ENCODE assay signal across 8 mouse cellular contexts in genomic region chr2:131820088-131820675, GRCm38 (mm10). TPM values are rescaled to one million over a fixed set of nuclear protein-coding genes. Genes with fewer than 3 reads are reported as not detected.
DNase-seq lines count a peak whose midpoint lies in the region; ATAC-seq and TF ChIP-seq lines count a peak whose summit lies in the region.

No protein-coding gene starts in this region.

- 12% methylated on average over 14 of the region's 14 CpGs for WGBS in bone marrow, adult 2 months
- WGBS in embryonic facial prominence, embryonic 15.5 days: 21% methylated on average over 14 of the region's 14 CpGs
- WGBS in heart, embryonic 12.5 days: 19% methylated on average over 14 of the region's 14 CpGs
- 19% methylated on average over 14 of the region's 14 CpGs for WGBS in kidney, embryonic 16.5 days
- WGBS in liver, adult 2 months: 20% methylated on average over 14 of the region's 14 CpGs

- 0 out of 2 replicates have a peak, but pooled peaks cover 2% of the 10 kb centered on the region for H3K27me3 ChIP-seq in embryonic facial prominence, embryonic 15.5 days
- H3K27me3 ChIP-seq in heart, embryonic 12.5 days (replicated peaks): peaks cover 5% of the 10 kb centered on the region
- no peaks in the 10 kb centered on the region; the same call in 1 of the 2 replicates for H3K27me3 ChIP-seq in kidney, embryonic 16.5 days (ENCODE audit: insufficient read depth, low read length)
- no peaks in the 10 kb centered on the region for H3K27me3 ChIP-seq in liver, adult 2 months (ENCODE audit: control insufficient read depth, insufficient read depth, low read length)
- H3K27me3 ChIP-seq in myocyte (ENCODE audit: control insufficient read depth, insufficient read depth, insufficient read length): no peaks in the 10 kb centered on the region
- H3K27me3 ChIP-seq in splenic B cell, adult 2 months (ENCODE audit: control insufficient read depth, insufficient read depth, low read length, poor library complexity, severe bottlenecking): no peaks in the 10 kb centered on the region; the same call in 1 of the 2 replicates

- no peak overlapping the region for H3K27ac ChIP-seq in bone marrow, adult 2 months (ENCODE audit: control insufficient read depth, insufficient read depth, low read depth, low read length, poor library complexity)
- no peak overlapping the region for H3K27ac ChIP-seq in embryonic facial prominence, embryonic 15.5 days (replicated peaks)
- no peak overlapping the region for H3K27ac ChIP-seq in heart, embryonic 12.5 days (ENCODE audit: poor library complexity, severe bottlenecking)
- no peak overlapping the region for H3K27ac ChIP-seq in kidney, embryonic 16.5 days (ENCODE audit: low read length)
- H3K27ac ChIP-seq in liver, adult 2 months (replicated peaks; ENCODE audit: insufficient read depth, low read depth, low read length): no peak overlapping the region

- peak; percentile 36 for TF ChIP-seq CTCF in bone marrow, adult 2 months (IDR thresholded peaks at IDR 0.05; ENCODE audit: control insufficient read depth, insufficient read depth, low read length)
- peak; percentile 56 for TF ChIP-seq CTCF in liver, adult 2 months (IDR thresholded peaks at IDR 0.05; ENCODE audit: low read depth, low read length)

- no peak overlapping the region for H3K9ac ChIP-seq in embryonic facial prominence, embryonic 15.5 days
- 0 out of 2 replicates have a peak overlapping the region, but pooled peaks have one; percentile 13 for H3K9ac ChIP-seq in heart, embryonic 12.5 days
- no peak overlapping the region for H3K9ac ChIP-seq in kidney, embryonic 16.5 days (replicated peaks; ENCODE audit: low read length)
- no peak overlapping the region for H3K9ac ChIP-seq in liver, adult 2 months (ENCODE audit: low read depth, low read length)

- TF ChIP-seq POLR2A in bone marrow, adult 2 months (IDR thresholded peaks at IDR 0.05; ENCODE audit: borderline replicate concordance, control insufficient read depth, low read depth, low read length): no peak
- no peak for TF ChIP-seq POLR2A in liver, adult 2 months (IDR thresholded peaks at IDR 0.05; ENCODE audit: extremely low read depth, insufficient read depth, low read length)
- TF ChIP-seq POLR2A in myocyte (IDR thresholded peaks at IDR 0.05; ENCODE audit: insufficient read length, low read depth): no peak

- peak; percentile 88 for DNase-seq in 416B (ENCODE audit: low read depth)
- peak; percentile 61 for DNase-seq in liver, adult 2 months (ENCODE audit: extremely low read depth, low read depth, low spot score)
- peak; percentile 87 for DNase-seq in splenic B cell, adult 2 months (ENCODE audit: low read depth, low spot score)

- no peaks in the 10 kb centered on the region for H3K36me3 ChIP-seq in embryonic facial prominence, embryonic 15.5 days
- H3K36me3 ChIP-seq in heart, embryonic 12.5 days: no peaks in the 10 kb centered on the region
- H3K36me3 ChIP-seq in kidney, embryonic 16.5 days (ENCODE audit: insufficient read depth, low read length): no peaks in the 10 kb centered on the region
- no peaks in the 10 kb centered on the region for H3K36me3 ChIP-seq in liver, adult 2 months (ENCODE audit: control insufficient read depth, insufficient read depth, low read length)
- no peaks in the 10 kb centered on the region for H3K36me3 ChIP-seq in myocyte (ENCODE audit: control insufficient read depth, insufficient read depth)
- H3K36me3 ChIP-seq in splenic B cell, adult 2 months (ENCODE audit: control insufficient read depth, insufficient read depth, low read length, poor library complexity, severe bottlenecking): no peaks in the 10 kb centered on the region

- no peaks in the 10 kb centered on the region for H3K9me3 ChIP-seq in embryonic facial prominence, embryonic 15.5 days (replicated peaks)
- H3K9me3 ChIP-seq in heart, embryonic 12.5 days (replicated peaks): no peaks in the 10 kb centered on the region
- H3K9me3 ChIP-seq in kidney, embryonic 16.5 days (ENCODE audit: low read length): no peaks in the 10 kb centered on the region

- ATAC-seq in embryonic facial prominence, embryonic 15.5 days (ENCODE audit: insufficient number of reproducible peaks, low FRiP score, low TSS enrichment, low read depth): no peak
- no peak for ATAC-seq in heart, embryonic 12.5 days (ENCODE audit: insufficient number of reproducible peaks, low FRiP score)
- ATAC-seq in kidney, embryonic 16.5 days (ENCODE audit: low FRiP score, low TSS enrichment): peak; percentile 54; the same call in 1 of the 2 replicates

- H3K4me3 ChIP-seq in bone marrow, adult 2 months (replicated peaks; ENCODE audit: control insufficient read depth, low read depth, low read length): no peak overlapping the region
- 0 out of 2 replicates have a peak overlapping the region, but pooled peaks have one; percentile 18 for H3K4me3 ChIP-seq in embryonic facial prominence, embryonic 15.5 days (replicated peaks)
- peak overlapping the region; percentile 27; the same call in 1 of the 2 replicates for H3K4me3 ChIP-seq in heart, embryonic 12.5 days
- H3K4me3 ChIP-seq in kidney, embryonic 16.5 days (ENCODE audit: low read length): peak overlapping the region; percentile 24
- no peak overlapping the region for H3K4me3 ChIP-seq in liver, adult 2 months (ENCODE audit: insufficient read depth, low read depth, low read length)
- no peak overlapping the region for H3K4me3 ChIP-seq in myocyte

- no peaks in the 10 kb centered on the region for H3K79me2 ChIP-seq in liver, adult 2 months (ENCODE audit: control insufficient read depth, insufficient read depth, low read length)
- H3K79me2 ChIP-seq in myocyte (ENCODE audit: control insufficient read depth, insufficient read depth): no peaks in the 10 kb centered on the region

- H3K4me1 ChIP-seq in bone marrow, adult 2 months (ENCODE audit: control insufficient read depth, insufficient read depth, low read length): peaks cover 1% of the 10 kb centered on the region; the same call in 1 of the 2 replicates
- H3K4me1 ChIP-seq in embryonic facial prominence, embryonic 15.5 days: peaks cover 5% of the 10 kb centered on the region; the same call in 1 of the 2 replicates
- H3K4me1 ChIP-seq in heart, embryonic 12.5 days (replicated peaks): peaks cover 6% of the 10 kb centered on the region
- H3K4me1 ChIP-seq in kidney, embryonic 16.5 days (ENCODE audit: insufficient read depth, low read length): 0 out of 2 replicates have a peak, but pooled peaks cover 4% of the 10 kb centered on the region
- no peaks in the 10 kb centered on the region for H3K4me1 ChIP-seq in liver, adult 2 months (ENCODE audit: control insufficient read depth, insufficient read depth, low read length)

- peak overlapping the region; percentile 35 for H3K4me2 ChIP-seq in embryonic facial prominence, embryonic 15.5 days (replicated peaks)
- peak overlapping the region; percentile 61 for H3K4me2 ChIP-seq in heart, embryonic 12.5 days
- peak overlapping the region; percentile 48 for H3K4me2 ChIP-seq in kidney, embryonic 16.5 days (replicated peaks; ENCODE audit: low read depth, low read length)
- H3K4me2 ChIP-seq in myocyte (ENCODE audit: low read depth): peak overlapping the region; percentile 44

- H3ac ChIP-seq in myocyte (ENCODE audit: control insufficient read depth, insufficient read length): no peak overlapping the region

TF ChIP-seq in myocyte, 11 proteins besides CTCF, POLR2A, EP300 and RAD21:
- TF ChIP-seq TCF3 (IDR thresholded peaks at IDR 0.05; ENCODE audit: insufficient read length, low read depth) (no peak), MYOG (IDR thresholded peaks at IDR 0.05; ENCODE audit: control insufficient read depth in 1 of 3, insufficient read depth in 1 of 3, insufficient read length in 2 of 3, low read depth in 2 of 3) (no peak), MAX (IDR thresholded peaks at IDR 0.05; ENCODE audit: low read depth) (no peak), REST (IDR thresholded peaks at IDR 0.05; ENCODE audit: insufficient read depth, insufficient read length) (no peak), USF1 (IDR thresholded peaks at IDR 0.05; ENCODE audit: low read depth) (no peak), E2F4 (IDR thresholded peaks at IDR 0.05; ENCODE audit: insufficient read depth) (no peak), TCF12 (IDR thresholded peaks at IDR 0.05; ENCODE audit: insufficient read depth, poor library complexity, severe bottlenecking) (no peak), CEBPB (IDR thresholded peaks at IDR 0.05; ENCODE audit: insufficient read depth, poor library complexity, severe bottlenecking) (no peak), SRF (IDR thresholded peaks at IDR 0.05; ENCODE audit: control insufficient read depth, insufficient read length, low read depth) (no peak), POLR2AphosphoS2 (IDR thresholded peaks at IDR 0.05; ENCODE audit: insufficient read length, low read depth) (no peak), MYOD1 (IDR thresholded peaks at IDR 0.05; ENCODE audit: control insufficient read depth in 1 of 3, insufficient read length in 2 of 3, low read depth in 2 of 3) (no peak)

RNA-seq across cellular contexts. Expression of gene Erv3, which starts 39.4 kb away (rescaled TPM):
- polyA plus RNA-seq in bone marrow, adult 2 months (2011; ENCODE audit: insufficient read depth, insufficient read length, low replicate concordance, missing spikeins): not detected in 2 replicates
- polyA plus RNA-seq in embryonic facial prominence, embryonic 15.5 days (2015; fragmentation: Nextera tagmentation; extraction: Ambion mirVana): 0.04 TPM in 1 of 2 replicates, not detected in the other
- not detected in 2 replicates for polyA plus RNA-seq in heart, embryonic 12.5 days (2016; fragmentation: Nextera tagmentation; extraction: Ambion mirVana)
- not detected in 2 replicates for polyA plus RNA-seq in kidney, embryonic 16.5 days (2015; fragmentation: Nextera tagmentation; extraction: Ambion mirVana)
- not detected in 2 replicates for total RNA-seq in liver, adult 2 months (2014; rRNA removed)
- not detected in 2 replicates for polyA plus RNA-seq in liver, adult 2 months (2012; rRNA removed)
- 0.01 TPM for polyA plus RNA-seq in myocyte (2012; fragmentation: generic; extraction: Trizol)

Comparison
In these comparisons a context has a peak if more than half of its experiments do, and no peak if none do; other contexts are left out.
1. H3K4me3 ChIP-seq: peak in embryonic facial prominence, embryonic 15.5 days (single experiment), heart, embryonic 12.5 days (single experiment) and kidney, embryonic 16.5 days (single experiment); none in bone marrow, adult 2 months (single experiment), liver, adult 2 months (single experiment) and myocyte (single experiment).
2. Peak in every context shown above with its lines, with median percentiles within 50 percentile points of each other: DNase-seq and H3K4me2 ChIP-seq.